1 mouse cellular context compared by ENCODE assay signal in the genomic region with DNA sequence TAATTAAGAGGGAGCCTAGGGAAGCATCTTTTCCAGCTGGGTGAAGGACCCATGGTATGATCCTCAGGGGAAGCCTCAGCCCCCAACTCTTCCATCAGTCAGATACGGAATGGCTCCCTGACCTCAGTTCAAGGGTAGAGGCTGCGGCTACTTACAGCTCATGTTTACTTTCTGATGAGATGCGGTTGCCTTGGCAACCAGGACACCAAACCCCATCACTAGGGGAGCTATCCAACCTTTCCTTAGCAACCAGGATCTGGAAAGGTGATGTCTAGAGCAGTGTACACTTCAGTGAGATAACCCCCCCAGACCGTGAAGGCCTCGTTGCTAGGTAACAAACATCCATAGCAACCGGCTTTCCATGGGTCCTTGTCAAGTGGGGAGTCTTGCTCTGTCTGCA.
TF ChIP-seq lines count a peak whose summit lies in the region.

No protein-coding gene starts in this region.

TF ChIP-seq in CH12.LX, 34 proteins besides CTCF, POLR2A, EP300 and RAD21:
- TF ChIP-seq SIN3A (IDR thresholded peaks at IDR 0.05; ENCODE audit: low read length): 0 out of 2 replicates have a peak, but pooled peaks have one; percentile 5
- 0 out of 2 replicates have a peak, but pooled peaks have one; percentile 16 for TF ChIP-seq MXI1 (IDR thresholded peaks at IDR 0.05; ENCODE audit: low read depth, low read length)
- no peak for TF ChIP-seq ELF1 (IDR thresholded peaks at IDR 0.05; ENCODE audit: low read depth, low read length)
- no peak for TF ChIP-seq ZKSCAN1 (IDR thresholded peaks at IDR 0.05; ENCODE audit: borderline replicate concordance, low read depth, low read length)
- TF ChIP-seq BHLHE40 (IDR thresholded peaks at IDR 0.05; ENCODE audit: low read depth, low read length): no peak
- TF ChIP-seq PAX5 (IDR thresholded peaks at IDR 0.05; ENCODE audit: low read length): no peak
